In genomic region chr8:121082218-121083092, GRCm38 (mm10) we compare ENCODE assay signal across 9 mouse cellular contexts. TPM values are rescaled to one million over a fixed set of nuclear protein-coding genes. Genes with fewer than 3 reads are reported as not detected.
DNase-seq lines count a peak whose midpoint lies in the region; ATAC-seq lines count a peak whose summit lies in the region.
"Had no signal": no experiment of that assay in that cellular context is flagged by ENCODE, and none has a peak within 500 bp of the region (broad histone marks: within the 10 kb centered on the region; RNA-seq: fewer than 3 reads in every experiment).

No protein-coding gene starts in this region.

- peaks cover 37% of the 10 kb centered on the region for H3K4me1 ChIP-seq in kidney, embryonic 15.5 days
- H3K4me1 ChIP-seq in embryonic facial prominence, embryonic 15.5 days = peaks cover 31% of the 10 kb centered on the region
- H3K4me1 ChIP-seq in limb, embryonic 11.5 days (ENCODE audit: control insufficient read depth, insufficient read depth, low read length) = peaks cover 22% of the 10 kb centered on the region
- peaks cover 25% of the 10 kb centered on the region for H3K4me1 ChIP-seq in neural tube, embryonic 13.5 days (replicated peaks)

- H3K27me3 ChIP-seq in kidney, embryonic 15.5 days = peaks cover 100% of the 10 kb centered on the region
- H3K27me3 ChIP-seq in embryonic facial prominence, embryonic 15.5 days = peaks cover 98% of the 10 kb centered on the region
- H3K27me3 ChIP-seq in limb, embryonic 11.5 days (ENCODE audit: control insufficient read depth, insufficient read depth, low read length) = peaks cover 97% of the 10 kb centered on the region
- H3K27me3 ChIP-seq in neural tube, embryonic 13.5 days = peaks cover 99% of the 10 kb centered on the region

- no peaks in the 10 kb centered on the region for H3K36me3 ChIP-seq in kidney, embryonic 15.5 days
- no peaks in the 10 kb centered on the region for H3K36me3 ChIP-seq in embryonic facial prominence, embryonic 15.5 days
- no peaks in the 10 kb centered on the region for H3K36me3 ChIP-seq in limb, embryonic 11.5 days (ENCODE audit: control insufficient read depth, insufficient read depth, low read length)
- no peaks in the 10 kb centered on the region for H3K36me3 ChIP-seq in neural tube, embryonic 13.5 days

- WGBS in kidney, embryonic 15.5 days = 2% methylated on average over 57 of the region's 57 CpGs
- WGBS in embryonic facial prominence, embryonic 15.5 days = 1% methylated on average over 57 of the region's 57 CpGs
- WGBS in limb, embryonic 11.5 days = under 1% methylated on average over 57 of the region's 57 CpGs
- 1% methylated on average over 57 of the region's 57 CpGs for WGBS in neural tube, embryonic 13.5 days

- DNase-seq in kidney, adult 9 months = no peak
- DNase-seq in limb, embryonic 11.5 days (ENCODE audit: low spot score) = peak; percentile 72
- no peak for DNase-seq in B cell, adult 2 months
- DNase-seq in left cerebral cortex, adult 11 months (ENCODE audit: low spot score) = no peak
- no peak for DNase-seq in urinary bladder, adult 2 months (ENCODE audit: low spot score)
- DNase-seq: thymus, postnatal 25 days had no signal

- H3K27ac ChIP-seq in kidney, embryonic 15.5 days = no peak overlapping the region
- peak overlapping the region; percentile 75 for H3K27ac ChIP-seq in embryonic facial prominence, embryonic 15.5 days (replicated peaks)
- no peak overlapping the region for H3K27ac ChIP-seq in limb, embryonic 11.5 days (replicated peaks; ENCODE audit: low read depth, low read length)
- no peak overlapping the region for H3K27ac ChIP-seq in neural tube, embryonic 13.5 days (replicated peaks)

- ATAC-seq in kidney, embryonic 15.5 days (replicated peaks; ENCODE audit: low FRiP score) = no peak
- ATAC-seq in embryonic facial prominence, embryonic 15.5 days (ENCODE audit: insufficient number of reproducible peaks, low FRiP score, low TSS enrichment, low read depth) = no peak
- ATAC-seq in limb, embryonic 11.5 days (ENCODE audit: insufficient number of reproducible peaks, low FRiP score, low TSS enrichment, low read depth) = no peak
- ATAC-seq in neural tube, embryonic 13.5 days (ENCODE audit: low read depth) = no peak

- no peaks in the 10 kb centered on the region for H3K9me3 ChIP-seq in kidney, embryonic 15.5 days (replicated peaks)
- no peaks in the 10 kb centered on the region for H3K9me3 ChIP-seq in embryonic facial prominence, embryonic 15.5 days (replicated peaks)
- no peaks in the 10 kb centered on the region for H3K9me3 ChIP-seq in limb, embryonic 11.5 days (ENCODE audit: control insufficient read depth, low read length)
- H3K9me3 ChIP-seq in neural tube, embryonic 13.5 days = 0 out of 2 replicates have a peak, but pooled peaks cover 3% of the 10 kb centered on the region

- peak overlapping the region; percentile 98 for H3K4me2 ChIP-seq in kidney, embryonic 15.5 days
- H3K4me2 ChIP-seq in embryonic facial prominence, embryonic 15.5 days (replicated peaks) = peak overlapping the region; percentile 97
- peak overlapping the region; percentile 92 for H3K4me2 ChIP-seq in limb, embryonic 11.5 days (ENCODE audit: low read depth, severe bottlenecking)
- peak overlapping the region; percentile 58 for H3K4me2 ChIP-seq in neural tube, embryonic 13.5 days

- H3K4me3 ChIP-seq in kidney, embryonic 15.5 days (replicated peaks) = peak overlapping the region; percentile 62
- H3K4me3 ChIP-seq in embryonic facial prominence, embryonic 15.5 days (replicated peaks) = peak overlapping the region; percentile 56
- peak overlapping the region; percentile 41 for H3K4me3 ChIP-seq in limb, embryonic 11.5 days (ENCODE audit: low read depth, low read length)
- H3K4me3 ChIP-seq in neural tube, embryonic 13.5 days = peak overlapping the region; percentile 36

- 0 out of 2 replicates have a peak overlapping the region, but pooled peaks have one; percentile 50 for H3K9ac ChIP-seq in kidney, embryonic 15.5 days
- no peak overlapping the region for H3K9ac ChIP-seq in embryonic facial prominence, embryonic 15.5 days
- no peak overlapping the region for H3K9ac ChIP-seq in limb, embryonic 11.5 days (ENCODE audit: low read length)
- H3K9ac ChIP-seq in neural tube, embryonic 13.5 days = no peak overlapping the region

RNA-seq across cellular contexts. Expression of gene Foxf1, which starts 1.7 kb away (rescaled TPM):
- polyA plus RNA-seq in kidney, embryonic 15.5 days (2015; fragmentation: Nextera tagmentation; extraction: Ambion mirVana) = 1.6 and 5.2 TPM in 2 replicates
- 9.9 and 10.1 TPM in 2 replicates for polyA plus RNA-seq in embryonic facial prominence, embryonic 15.5 days (2015; fragmentation: Nextera tagmentation; extraction: Ambion mirVana)
- polyA plus RNA-seq in limb, embryonic 11.5 days (2014; fragmentation: Nextera tagmentation; extraction: Ambion mirVana) = 0.27 and 0.65 TPM in 2 replicates
- polyA plus RNA-seq in neural tube, embryonic 13.5 days (2015; fragmentation: Nextera tagmentation; extraction: Ambion mirVana) = 1.2 and 2.1 TPM in 2 replicates
- polyA plus RNA-seq in urinary bladder, adult 2 months (2012; rRNA removed) = 104 and 117 TPM in 2 replicates

RNA-seq across cellular contexts. Expression of gene Mthfsd, which starts 25.7 kb away (rescaled TPM):
- polyA plus RNA-seq in kidney, embryonic 15.5 days (2015; fragmentation: Nextera tagmentation; extraction: Ambion mirVana) = 65.5 and 67.1 TPM in 2 replicates
- polyA plus RNA-seq in embryonic facial prominence, embryonic 15.5 days (2015; fragmentation: Nextera tagmentation; extraction: Ambion mirVana) = 58.2 and 61.3 TPM in 2 replicates
- 61.9 and 64.6 TPM in 2 replicates for polyA plus RNA-seq in limb, embryonic 11.5 days (2014; fragmentation: Nextera tagmentation; extraction: Ambion mirVana)
- 50.6 and 53.8 TPM in 2 replicates for polyA plus RNA-seq in neural tube, embryonic 13.5 days (2015; fragmentation: Nextera tagmentation; extraction: Ambion mirVana)
- 95.5 and 139 TPM in 2 replicates for polyA plus RNA-seq in urinary bladder, adult 2 months (2012; rRNA removed)

RNA-seq across cellular contexts. Expression of gene Foxc2, which starts 33.5 kb away (rescaled TPM):
- polyA plus RNA-seq in kidney, embryonic 15.5 days (2015; fragmentation: Nextera tagmentation; extraction: Ambion mirVana) = 40.8 and 42.3 TPM in 2 replicates
- polyA plus RNA-seq in embryonic facial prominence, embryonic 15.5 days (2015; fragmentation: Nextera tagmentation; extraction: Ambion mirVana) = 2.3 and 5.6 TPM in 2 replicates
- 3.2 and 4.2 TPM in 2 replicates for polyA plus RNA-seq in limb, embryonic 11.5 days (2014; fragmentation: Nextera tagmentation; extraction: Ambion mirVana)
- 6.5 and 7.6 TPM in 2 replicates for polyA plus RNA-seq in neural tube, embryonic 13.5 days (2015; fragmentation: Nextera tagmentation; extraction: Ambion mirVana)
- polyA plus RNA-seq in urinary bladder, adult 2 months (2012; rRNA removed) = 0.47 and 1.0 TPM in 2 replicates

RNA-seq across cellular contexts. Expression of gene Foxl1, which starts 45.3 kb away (rescaled TPM):
- polyA plus RNA-seq in kidney, embryonic 15.5 days (2015; fragmentation: Nextera tagmentation; extraction: Ambion mirVana) = 6.7 and 6.9 TPM in 2 replicates
- polyA plus RNA-seq in embryonic facial prominence, embryonic 15.5 days (2015; fragmentation: Nextera tagmentation; extraction: Ambion mirVana) = 0.25 and 0.31 TPM in 2 replicates
- polyA plus RNA-seq in limb, embryonic 11.5 days (2014; fragmentation: Nextera tagmentation; extraction: Ambion mirVana) = 0.07 TPM in 1 of 2 replicates, not detected in the other
- polyA plus RNA-seq in neural tube, embryonic 13.5 days (2015; fragmentation: Nextera tagmentation; extraction: Ambion mirVana) = 0.70 and 0.84 TPM in 2 replicates
- 3.4 and 5.0 TPM in 2 replicates for polyA plus RNA-seq in urinary bladder, adult 2 months (2012; rRNA removed)
